Mouse (Mus musculus) T-helper 17 cell (primary cell): ENCODE data around the gene Ssr3.

Source experiments
- in situ Hi-C, 2 experiments: fragments of 300-600 bp; cut with MboI, MseI; formaldehyde crosslinking; loops; 1 replicate in 1 of 2; 2 replicates in 1 of 2; pipeline ENCODE4 v1.15.1; 2025; ENCODE audit warnings: high pct_unique_total_duplicates in 2 of 2

The Ssr3 gene

DNA sequence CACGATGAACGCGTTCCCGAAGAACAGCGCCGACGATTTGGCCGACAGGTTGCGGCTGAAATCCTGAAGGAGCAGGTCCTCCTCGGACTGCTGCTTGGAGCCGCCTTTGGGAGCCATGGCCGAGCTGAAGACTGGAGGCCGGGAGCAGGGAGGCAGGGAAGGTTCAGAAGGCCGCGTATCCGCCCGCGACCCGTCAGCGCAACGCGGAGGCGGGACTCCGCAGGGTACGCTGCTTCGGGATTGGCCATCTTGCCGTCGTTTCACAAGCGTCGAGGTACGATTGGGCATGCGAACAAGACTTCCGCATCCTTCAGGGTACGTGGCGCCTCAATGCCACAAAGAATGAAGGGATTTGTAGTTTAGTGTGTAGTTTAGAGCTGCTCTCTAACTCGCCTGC lies at the start of gene Ssr3:
TSS of gene Ssr3 (minus strand) at position 203 of the 397 bp plus-strand sequence.
- in situ Hi-C loops = loop anchor here in 1 of 2 experiments (10.0 to 25.0 kb wide), 3 partner anchors 112 to 1405 kb away; partner anchors contain the start of gene Gmps

DNA sequence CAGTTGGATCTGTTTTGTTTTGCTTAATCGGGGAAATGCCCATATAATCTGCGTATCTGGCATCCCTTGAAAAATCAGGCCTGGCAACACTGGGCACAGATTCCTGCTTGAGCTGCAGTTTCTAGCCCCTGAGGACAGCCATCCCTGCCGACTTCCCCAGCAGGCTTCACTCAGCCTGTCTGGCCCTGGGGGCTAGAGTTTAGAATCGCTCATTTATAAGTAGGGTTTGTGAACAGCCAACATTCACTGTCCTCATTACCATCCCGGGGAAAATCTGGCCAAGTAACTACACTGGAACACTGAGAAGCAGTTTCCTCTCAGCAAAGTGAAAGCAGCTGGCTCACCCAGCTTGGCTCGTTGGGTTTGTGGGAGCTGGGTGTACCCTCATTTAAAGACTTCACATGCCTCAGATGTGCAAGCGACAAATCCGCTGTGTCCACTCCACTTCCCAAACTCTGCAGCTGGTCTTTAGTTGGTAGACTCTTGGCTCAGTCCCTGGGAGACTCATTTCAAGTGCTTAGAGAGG lies 49.2 kb upstream of the Ssr3 start:
- in situ Hi-C loops = no loop called here

DNA sequence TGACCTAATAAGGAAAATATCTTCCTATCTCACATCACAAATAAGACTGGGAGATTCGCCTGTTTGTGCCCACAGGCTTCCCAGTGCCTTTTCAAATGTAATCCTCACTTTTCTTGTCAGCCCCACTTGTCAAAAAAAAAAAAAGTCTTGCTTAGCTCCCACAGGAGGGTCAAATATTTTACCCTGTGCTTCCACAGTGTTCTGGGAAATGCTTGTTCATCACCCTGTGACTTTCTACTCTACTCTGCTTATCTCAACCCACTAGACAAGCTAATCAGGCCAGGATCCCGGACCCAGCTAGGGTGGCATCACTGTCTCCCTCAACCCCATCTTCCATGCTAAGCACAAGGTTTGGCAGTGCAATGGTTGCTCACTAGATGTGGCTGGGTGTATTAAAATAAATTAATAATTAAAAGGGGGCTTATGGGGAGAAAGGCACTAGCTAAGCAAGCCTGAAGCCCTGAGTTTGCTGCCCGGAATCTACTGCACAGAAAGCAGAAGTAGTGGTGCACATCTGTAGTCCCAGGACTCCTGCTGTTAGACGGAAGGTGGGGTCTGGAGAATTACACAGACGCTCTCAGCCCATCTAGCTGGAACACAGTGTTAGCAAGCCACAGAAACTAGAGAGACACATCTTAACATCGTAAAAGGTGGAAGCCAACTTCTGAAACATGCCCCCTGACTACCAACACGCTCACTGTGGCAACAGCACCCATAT lies 46.2 kb upstream of the Ssr3 start:
- in situ Hi-C loops = loop anchor here in 1 of 2 experiments (5.0 kb wide), 1 partner anchor 74 kb away; no protein-coding TSS in a partner anchor

DNA sequence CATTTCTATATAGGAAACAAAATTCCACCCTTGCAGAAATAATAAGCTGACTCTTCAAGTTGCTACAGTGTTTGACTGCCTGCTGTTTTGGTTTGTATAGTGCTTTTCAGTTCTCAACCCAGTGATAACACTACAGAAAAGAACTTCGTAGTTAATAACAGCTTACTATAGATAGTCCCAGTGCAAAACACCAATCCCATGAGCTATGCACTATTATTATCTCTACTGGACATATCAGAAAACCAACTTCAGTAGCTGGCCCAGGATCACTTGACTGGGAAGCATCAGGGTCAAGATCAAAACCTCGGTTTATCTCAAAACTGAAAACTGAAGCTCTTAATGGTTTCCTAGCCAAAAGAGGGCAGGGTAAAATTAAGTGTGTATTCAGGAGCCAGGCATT lies 43.4 kb upstream of the Ssr3 start:
- in situ Hi-C loops = loop anchor here in 1 of 2 experiments (5.0 kb wide), 1 partner anchor 76 kb away; no protein-coding TSS in a partner anchor

DNA sequence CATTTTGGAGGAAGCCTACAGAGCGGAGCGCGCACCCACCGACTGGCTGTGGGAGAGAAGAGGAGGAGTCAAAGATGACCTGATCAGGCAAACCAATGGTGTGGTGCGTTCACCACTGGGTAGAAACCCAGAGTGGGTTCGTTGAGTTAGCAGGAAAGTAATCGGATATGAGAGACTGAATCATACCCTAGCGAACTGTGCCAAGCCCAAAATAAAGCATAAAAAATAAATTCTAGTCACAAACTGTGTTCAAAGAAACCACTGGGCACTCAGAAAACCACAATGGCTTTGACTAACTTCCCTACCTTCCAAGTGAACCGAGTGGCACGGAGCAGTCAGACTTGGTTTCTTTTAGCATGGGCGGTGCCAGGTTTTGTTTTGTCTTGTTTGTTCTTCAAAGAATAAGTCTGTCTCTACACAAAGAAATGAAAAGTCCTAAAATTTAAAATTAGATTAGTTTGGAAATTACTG lies 42.7 kb upstream of the Ssr3 start:
- in situ Hi-C loops = loop anchor here in 1 of 2 experiments (5.0 kb wide), 1 partner anchor 77 kb away; no protein-coding TSS in a partner anchor

DNA sequence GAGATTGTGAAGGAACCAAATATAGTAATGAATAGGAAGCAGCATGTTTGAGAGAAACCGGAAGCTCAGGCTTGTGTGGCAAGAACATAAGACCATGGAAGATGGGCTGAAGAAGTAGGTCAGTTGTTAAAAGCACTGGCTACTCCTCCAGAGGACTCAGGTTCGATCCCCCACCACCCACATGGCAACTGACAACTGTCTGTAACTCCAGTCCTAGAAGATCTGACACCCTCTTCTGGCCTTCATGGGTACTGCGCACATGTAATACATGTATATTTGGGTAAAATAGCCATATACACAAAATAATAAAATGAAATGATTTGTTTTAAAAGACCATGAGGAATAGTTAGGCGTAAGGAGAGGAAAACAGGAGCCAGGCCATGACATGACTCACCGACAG lies 39.8 kb upstream of the Ssr3 start:
- in situ Hi-C loops = no loop called here

DNA sequence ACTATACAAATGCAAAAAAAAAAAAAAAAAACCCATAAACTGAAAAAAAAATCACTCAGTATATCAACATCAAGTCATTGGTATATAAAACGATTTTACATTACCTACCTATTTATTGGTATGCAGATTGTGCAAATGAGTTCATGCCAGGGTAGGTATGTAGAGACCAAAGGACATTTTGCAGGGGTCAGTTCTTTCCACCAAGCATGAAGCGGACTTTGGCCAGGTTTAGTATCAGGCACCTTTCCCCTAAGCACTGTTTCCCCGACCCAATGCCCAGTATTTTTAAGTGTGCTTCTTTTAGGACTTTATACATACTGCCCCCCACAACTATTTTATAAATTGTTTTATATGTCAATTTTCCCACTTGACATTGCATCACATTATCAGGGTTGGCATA lies 27.3 kb upstream of the Ssr3 start:
- in situ Hi-C loops = no loop called here

DNA sequence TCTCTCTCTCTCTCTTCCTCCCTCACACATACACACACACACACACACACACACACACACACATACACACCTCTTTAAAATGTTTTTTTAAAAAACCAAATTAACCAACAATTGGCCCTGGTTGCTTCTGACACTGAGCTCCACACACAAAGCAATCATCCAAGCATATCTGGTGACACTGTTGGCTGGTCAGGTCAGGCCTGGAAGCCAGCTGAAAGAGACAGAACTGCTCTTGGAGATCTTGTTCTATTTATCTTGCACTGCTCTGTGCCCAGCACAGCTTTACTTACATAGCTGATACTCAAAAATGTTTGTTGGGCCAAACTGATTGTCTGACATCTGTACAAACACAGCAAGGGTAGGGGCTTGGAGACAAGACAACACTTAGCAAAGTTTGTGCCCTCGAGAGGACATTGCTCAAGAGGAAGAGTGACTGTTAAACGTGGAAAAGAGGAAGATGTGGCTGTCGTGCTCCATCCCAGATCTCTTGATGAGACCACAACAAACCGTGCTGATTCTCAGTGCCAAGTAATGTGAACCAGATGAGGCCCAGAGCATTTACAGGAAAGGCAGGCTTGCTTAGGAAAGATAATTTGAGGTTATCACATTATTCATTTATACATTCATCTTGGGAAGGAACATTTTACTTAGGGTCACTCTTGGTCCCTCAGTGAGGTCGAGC lies 25.6 kb upstream of the Ssr3 start:
- in situ Hi-C loops = no loop called here

DNA sequence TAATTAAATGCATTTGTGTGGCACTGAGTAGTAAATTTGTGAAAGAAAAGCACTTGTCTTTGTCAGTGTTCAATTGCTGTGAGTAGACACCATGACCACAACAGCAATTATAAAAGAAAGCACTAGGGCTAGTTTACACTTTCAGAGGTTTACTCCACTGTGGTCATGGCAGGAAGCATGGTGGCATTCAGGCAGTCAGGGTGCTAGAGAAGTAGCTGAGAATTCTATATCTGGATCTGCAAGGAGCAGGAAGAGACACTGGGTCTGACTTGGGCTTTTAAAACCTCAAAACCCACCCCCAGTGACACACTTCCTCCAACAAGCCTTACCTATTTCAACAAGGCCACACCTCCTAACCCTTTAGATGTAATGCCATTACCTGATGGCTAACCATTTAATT lies 24.1 kb upstream of the Ssr3 start:
- in situ Hi-C loops = no loop called here

DNA sequence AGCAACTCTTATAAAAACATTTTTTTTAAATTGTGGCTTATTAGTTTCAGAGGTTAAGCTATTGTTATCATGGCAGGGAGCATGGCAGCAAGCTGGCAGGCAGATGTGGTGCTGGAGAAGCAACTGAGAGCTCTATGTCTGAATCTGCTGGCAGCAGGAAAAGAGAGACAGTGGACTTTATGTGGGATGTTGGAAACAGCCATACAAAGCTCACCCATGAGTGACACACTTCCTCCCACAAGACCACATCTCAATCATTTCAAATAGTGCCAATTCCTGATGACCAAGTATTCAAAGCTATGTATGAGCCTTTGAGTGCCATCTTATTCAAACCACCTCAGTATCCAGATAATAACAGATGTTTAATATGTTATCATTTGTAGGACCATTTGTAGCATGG lies 15.5 kb upstream of the Ssr3 start:
- in situ Hi-C loops = no loop called here

DNA sequence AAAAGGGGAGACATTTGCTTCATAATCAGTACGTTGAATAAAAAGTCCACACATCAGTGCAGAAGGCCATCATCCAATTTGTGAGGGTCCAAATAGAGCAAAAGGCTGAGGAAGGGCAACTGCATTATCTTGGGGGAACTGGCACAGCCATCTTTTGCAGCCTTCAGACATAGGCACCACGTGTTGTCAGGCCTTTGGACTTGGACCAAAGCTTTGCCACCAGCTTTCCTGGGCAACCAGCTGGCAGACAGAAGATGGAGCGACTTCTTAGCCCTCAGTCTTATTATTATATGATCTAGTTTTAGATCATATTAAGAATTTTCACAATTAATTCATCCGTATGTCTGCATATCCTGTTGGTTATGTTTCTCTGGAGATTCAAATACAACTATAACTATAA lies 13.4 kb upstream of the Ssr3 start:
- in situ Hi-C loops = no loop called here

DNA sequence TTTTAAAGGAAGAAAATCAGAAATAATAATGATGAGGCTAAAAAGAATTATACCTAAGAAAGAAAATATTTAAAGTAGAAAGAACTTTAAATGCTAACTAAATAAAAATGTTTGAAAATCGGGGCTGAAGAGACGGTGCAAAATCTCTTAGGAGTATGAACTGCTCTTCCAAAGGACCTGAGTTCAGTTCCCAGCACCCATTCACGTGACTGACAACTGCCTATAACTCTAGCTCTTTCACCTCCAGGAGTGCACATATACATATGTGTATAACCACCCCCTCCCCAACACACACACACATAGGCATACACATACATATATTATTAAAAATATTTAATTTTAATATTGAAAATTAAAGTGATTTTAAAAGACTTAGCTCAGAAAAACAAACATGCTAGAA lies 5.1 kb upstream of the Ssr3 start:
- in situ Hi-C loops = loop anchor here in 1 of 2 experiments (10.0 to 25.0 kb wide), 3 partner anchors 107 to 1410 kb away; partner anchors contain the start of gene Gmps

DNA sequence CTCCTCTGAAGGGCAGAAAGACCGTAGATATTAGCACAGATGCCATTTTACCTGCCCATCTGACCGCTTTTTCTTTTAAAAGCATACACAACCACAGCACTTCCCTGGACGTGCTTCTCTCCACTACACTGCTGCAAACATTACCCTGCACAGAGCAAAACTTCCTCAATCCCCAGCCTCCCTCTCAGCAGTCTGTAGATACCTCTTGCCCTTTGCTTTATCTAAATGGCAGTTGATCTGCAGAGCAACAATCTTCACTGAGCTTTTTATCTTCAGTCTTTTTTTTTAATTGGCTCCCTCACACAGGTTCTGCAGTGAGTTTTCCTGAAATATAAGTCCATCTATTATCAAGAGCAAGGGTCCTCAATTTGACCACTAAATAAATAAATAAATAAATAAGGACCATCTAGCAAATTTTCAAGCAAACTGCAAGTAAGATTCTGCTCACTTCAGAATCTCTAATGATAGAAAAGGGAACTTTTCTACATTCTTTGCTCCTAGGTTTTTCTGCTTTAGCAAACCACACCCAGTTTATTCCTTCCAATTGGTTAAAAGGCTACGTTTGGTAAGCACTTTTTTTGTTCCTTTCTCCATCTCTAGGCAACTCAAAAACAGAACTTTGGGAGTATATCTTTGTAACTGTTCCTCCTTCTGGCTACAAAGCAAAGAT lies 4.5 kb upstream of the Ssr3 start:
- in situ Hi-C loops = loop anchor here in 1 of 2 experiments (10.0 to 25.0 kb wide), 3 partner anchors 108 to 1410 kb away; partner anchors contain the start of gene Gmps

DNA sequence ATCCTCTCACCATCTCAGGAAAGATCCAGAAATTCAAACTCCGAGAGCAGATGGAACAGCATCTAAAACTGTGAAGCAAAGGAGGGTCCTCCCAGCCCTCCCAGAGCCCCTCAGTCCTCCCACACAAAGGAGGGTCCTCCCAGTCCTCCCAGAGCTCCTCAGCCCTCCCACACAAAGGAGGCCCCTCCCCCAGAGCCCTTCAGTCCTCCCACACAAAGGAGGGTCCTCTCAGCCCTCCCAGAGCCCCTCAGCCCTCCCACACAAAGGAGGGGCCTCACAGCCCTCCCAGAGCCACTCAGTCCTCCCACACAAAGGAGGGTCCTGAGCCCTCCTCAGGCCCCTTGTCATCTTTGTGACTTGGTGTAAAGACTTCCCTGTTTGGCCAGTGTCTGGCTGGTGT lies 2.7 kb upstream of the Ssr3 start:
- in situ Hi-C loops = loop anchor here in 1 of 2 experiments (10.0 to 25.0 kb wide), 3 partner anchors 110 to 1408 kb away; partner anchors contain the start of gene Gmps

DNA sequence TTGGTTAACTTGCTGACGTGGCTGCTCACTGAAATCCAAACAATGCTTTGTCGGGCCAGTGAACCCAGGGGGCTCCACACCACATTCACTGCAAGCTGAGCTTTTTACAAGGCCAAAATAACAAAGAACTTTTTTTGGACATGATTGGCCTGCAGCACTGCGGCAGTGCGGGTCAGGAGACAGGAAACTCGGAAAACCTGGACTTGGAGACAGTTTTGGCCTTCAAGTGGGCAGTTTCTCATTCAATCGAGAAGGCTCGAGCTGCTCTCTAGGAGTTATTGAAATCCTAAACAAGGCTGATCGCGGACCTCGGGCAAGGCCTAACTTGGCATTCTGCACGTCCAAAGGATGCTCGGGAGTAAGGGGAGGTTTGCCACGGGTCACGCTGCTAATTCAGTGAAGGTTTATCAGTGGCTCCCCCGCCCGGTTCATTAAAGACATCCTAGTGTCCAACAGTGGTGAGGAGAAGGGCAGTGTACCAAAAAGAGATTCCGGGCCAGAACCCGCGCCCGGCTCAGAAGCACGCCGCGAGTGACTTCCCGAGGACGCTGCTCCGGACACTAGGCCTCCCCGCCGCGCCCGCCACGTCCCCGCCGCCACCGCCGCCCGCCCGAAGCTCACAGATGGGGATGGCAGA lies 521 bp downstream of the Ssr3 start:
- in situ Hi-C loops = loop anchor here in 1 of 2 experiments (10.0 to 25.0 kb wide), 3 partner anchors 113 to 1405 kb away; partner anchors contain the start of gene Gmps

DNA sequence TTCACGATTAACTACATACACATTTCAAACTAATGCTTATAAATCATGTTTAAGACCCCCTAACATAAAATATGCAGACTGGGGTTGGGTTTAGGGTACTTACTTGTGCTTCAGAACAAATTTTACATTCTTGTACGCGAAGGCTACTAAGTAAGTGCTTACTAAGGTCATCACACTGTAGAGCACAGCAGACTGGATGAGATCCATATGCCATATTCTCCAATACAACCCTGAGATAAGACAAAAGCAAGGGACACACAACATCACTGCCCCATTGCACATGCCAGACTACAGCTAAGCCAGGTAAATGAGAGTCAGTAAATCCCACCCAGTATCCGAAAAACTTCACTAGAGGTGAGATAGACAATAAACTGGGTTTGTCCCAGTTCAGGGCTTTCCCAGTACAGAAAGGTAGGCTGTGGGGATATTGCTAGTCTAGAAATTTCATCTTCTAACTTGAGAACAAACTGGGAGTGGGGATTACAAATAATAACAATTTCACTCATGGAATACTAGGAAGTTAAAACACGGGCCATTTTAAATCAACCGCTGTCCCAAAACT lies 1.1 kb downstream of the Ssr3 start:
- in situ Hi-C loops = loop anchor here in 1 of 2 experiments (10.0 to 25.0 kb wide), 3 partner anchors 113 to 1404 kb away; partner anchors contain the start of gene Gmps

DNA sequence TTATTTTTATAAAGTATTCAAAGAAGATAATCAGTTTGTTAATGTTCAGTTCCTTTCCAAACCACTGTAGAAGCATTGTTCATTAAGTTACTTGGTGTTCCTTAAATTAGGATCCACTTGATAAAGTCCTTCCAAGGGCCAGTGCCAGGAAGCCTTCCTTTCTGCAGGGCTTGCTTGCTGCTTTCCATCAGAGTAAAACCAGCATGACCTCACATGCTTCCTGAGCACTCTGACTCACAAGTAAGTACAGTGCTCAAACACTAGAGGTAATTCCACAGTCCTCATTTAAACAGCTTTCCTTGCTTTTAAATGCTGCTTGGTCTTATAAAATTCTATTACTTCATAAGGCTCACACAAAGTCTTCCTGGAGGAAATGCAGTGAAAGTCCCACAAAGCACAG lies 6.7 kb downstream of the Ssr3 start:
- in situ Hi-C loops = loop anchor here in 1 of 2 experiments (25.0 kb wide), 1 partner anchor 1398 kb away; the partner anchor contains the start of gene Gmps

DNA sequence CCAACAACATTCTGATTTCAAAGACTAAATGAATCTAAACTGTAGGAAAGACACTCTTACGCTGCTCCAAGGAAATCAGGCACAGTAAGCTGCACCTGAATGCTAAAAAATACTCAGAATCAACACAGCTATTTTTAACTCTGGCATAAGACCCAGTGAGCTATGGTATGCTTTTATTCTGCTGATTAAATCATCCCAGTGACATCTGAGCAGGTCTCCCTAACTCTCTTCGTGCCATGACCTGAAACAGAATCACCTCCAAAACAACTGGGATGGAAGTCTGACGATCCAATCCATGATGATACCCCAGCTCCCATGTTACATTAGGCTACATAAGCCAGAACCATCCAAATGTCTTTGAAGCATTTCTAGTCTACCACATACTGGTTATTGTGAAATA lies 8.0 kb downstream of the Ssr3 start:
- in situ Hi-C loops = loop anchor here in 1 of 2 experiments (25.0 kb wide), 1 partner anchor 1397 kb away; the partner anchor contains the start of gene Gmps

DNA sequence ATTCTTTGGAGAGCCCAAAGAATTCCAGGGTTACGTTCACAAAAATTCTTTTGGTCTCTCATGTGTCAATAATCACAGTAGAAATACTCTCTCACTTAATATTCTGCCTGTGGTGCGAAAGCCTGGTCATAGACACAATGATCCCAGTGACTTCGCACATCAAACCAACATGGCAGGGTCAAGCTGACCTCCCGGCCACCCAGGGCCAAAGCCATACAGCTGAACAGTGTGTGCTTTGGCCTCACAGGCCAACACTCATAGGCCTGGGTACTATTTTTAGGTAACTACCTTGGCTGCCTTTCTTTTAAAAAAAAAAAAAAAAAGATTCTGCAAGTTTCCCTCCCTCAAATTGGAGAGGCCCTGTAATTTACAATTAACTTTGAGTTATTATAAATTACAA lies 11.3 kb downstream of the Ssr3 start:
- in situ Hi-C loops = loop anchor here in 1 of 2 experiments (25.0 kb wide), 1 partner anchor 1394 kb away; the partner anchor contains the start of gene Gmps

DNA sequence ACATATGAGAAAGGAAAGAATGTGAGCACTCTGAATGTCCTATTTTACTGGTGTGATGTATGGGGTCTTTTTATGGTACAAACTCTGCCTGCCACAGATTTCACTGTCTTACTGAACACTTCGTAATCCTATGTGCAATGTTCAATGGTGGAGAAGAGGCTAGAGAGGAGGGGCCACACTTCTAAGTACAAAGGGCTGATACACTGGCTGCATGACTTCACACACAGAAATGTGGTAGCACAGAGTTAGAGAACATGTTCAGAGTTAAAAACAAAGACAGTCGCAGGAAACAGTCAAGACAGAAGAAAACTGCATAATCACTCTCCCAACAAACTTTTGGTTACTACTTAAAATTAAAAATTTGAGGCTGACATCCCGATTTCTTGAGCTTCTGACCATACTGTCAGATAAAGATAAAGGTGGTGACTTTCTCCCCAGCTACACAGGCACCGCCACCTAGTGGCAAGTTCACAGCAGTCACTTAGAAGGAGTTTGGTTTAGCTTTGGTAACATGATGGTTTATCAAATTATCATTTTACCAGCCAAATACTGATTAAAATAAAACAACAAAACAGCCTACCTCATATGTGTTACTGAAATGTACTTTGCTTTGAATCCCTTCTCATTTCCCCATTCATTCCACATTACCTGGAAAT lies 12.4 kb downstream of the Ssr3 start:
- in situ Hi-C loops = loop anchor here in 1 of 2 experiments (10.0 to 25.0 kb wide), 2 partner anchors 1393 to 1825 kb away; partner anchors contain the start of gene Gmps
